Mouse (Mus musculus) G1E (cell line): ENCODE measurements around the gene Snrnp200.

Experiments
- CTCF ChIP-seq: IDR thresholded peaks from 2 replicates; pipeline ENCODE4 v1.5.1; 2012; ENCODE audit warnings: low read depth, low read length, inconsistent platforms, mixed read lengths
- GATA1 ChIP-seq: IDR thresholded peaks from 2 replicates; pipeline ENCODE4 v1.6.1; 2012; ENCODE audit warnings: borderline replicate concordance, low read length, inconsistent platforms, mixed read lengths
- GATA2 ChIP-seq: IDR thresholded peaks from 2 replicates; pipeline ENCODE4 v1.6.1; 2012; ENCODE audit warnings: low read depth, low read length, inconsistent platforms, borderline replicate concordance
- TAL1 ChIP-seq: conservative IDR thresholded peaks from 2 replicates; pipeline ENCODE4 v1.6.1; 2012; ENCODE audit warnings: low read depth, low read length, inconsistent platforms, mixed read lengths

- TF ChIP-seq CTCF (no peak), GATA1 (no peak), GATA2 (no peak), TAL1 (no peak)
These were observed 39.6 kb downstream of the Snrnp200 start, which contains the start of the genes Ciao1 and Tmem127 for GRCm38 (mm10) chr2:127247592-127248333.
